Mouse (Mus musculus) kidney, adult 18-20 months (tissue): ENCODE data around the gene Rtn1.

Experiments
- DNase-seq: peaks from one replicate; pipeline ENCODE4 v3.0.0; 2021

Rtn1 gene

GRCm38 (mm10) chr12:72373916-72374615 is 34.8 kb downstream of the Rtn1 start:
- DNase-seq = no peak

- DNase-seq = no peak
Measured at GRCm38 (mm10) chr12:72370081-72370480, 38.8 kb downstream of the Rtn1 start.

- DNase-seq = no peak
Measured at GRCm38 (mm10) chr12:72366763-72367162, 42.1 kb downstream of the Rtn1 start.

GRCm38 (mm10) chr12:72366104-72366437 is 42.8 kb downstream of the Rtn1 start:
- DNase-seq = no peak

- DNase-seq = no peak
Measured at GRCm38 (mm10) chr12:72365231-72366103, 43.4 kb downstream of the Rtn1 start.

- DNase-seq = no peak
Measured at GRCm38 (mm10) chr12:72364543-72364942, 44.3 kb downstream of the Rtn1 start.

GRCm38 (mm10) chr12:72361701-72362354 is 47.0 kb downstream of the Rtn1 start:
- no peak for DNase-seq

GRCm38 (mm10) chr12:72360926-72361615 is 47.8 kb downstream of the Rtn1 start:
- DNase-seq = no peak

- no peak for DNase-seq
Measured at GRCm38 (mm10) chr12:72359903-72360302, 49.0 kb downstream of the Rtn1 start.

GRCm38 (mm10) chr12:72357667-72358420 is 51.0 kb downstream of the Rtn1 start:
- no peak for DNase-seq

GRCm38 (mm10) chr12:72354241-72354640 is 54.6 kb downstream of the Rtn1 start:
- DNase-seq = no peak

GRCm38 (mm10) chr12:72353506-72353905 is 55.3 kb downstream of the Rtn1 start:
- no peak for DNase-seq

- DNase-seq = no peak
Measured at GRCm38 (mm10) chr12:72348508-72348907, 60.3 kb downstream of the Rtn1 start.

- no peak for DNase-seq
Measured at GRCm38 (mm10) chr12:72347184-72347583, 61.7 kb downstream of the Rtn1 start.

GRCm38 (mm10) chr12:72343639-72344038 is 65.2 kb downstream of the Rtn1 start:
- DNase-seq = no peak

GRCm38 (mm10) chr12:72336009-72336408 is 72.8 kb downstream of the Rtn1 start:
- no peak for DNase-seq

GRCm38 (mm10) chr12:72332488-72333013 is 76.3 kb downstream of the Rtn1 start:
- no peak for DNase-seq

- DNase-seq = no peak
Measured at GRCm38 (mm10) chr12:72331912-72332487, 76.9 kb downstream of the Rtn1 start.

GRCm38 (mm10) chr12:72326087-72326486 is 82.8 kb downstream of the Rtn1 start:
- no peak for DNase-seq

GRCm38 (mm10) chr12:72325025-72325424 is 83.8 kb downstream of the Rtn1 start:
- no peak for DNase-seq

- no peak for DNase-seq
Measured at GRCm38 (mm10) chr12:72324210-72324871, 84.5 kb downstream of the Rtn1 start.
